Mouse (Mus musculus) heart, postnatal 25 days (tissue): Measurements from ENCODE around the gene Slc23a2. TPM values are rescaled to one million over a fixed set of nuclear protein-coding genes. Genes with fewer than 3 reads are reported as not detected.

Source experiments
- DNase-seq: peaks from one replicate; pipeline ENCODE4 v3.0.0; 2022; ENCODE audit warnings: low spot score
- intact Hi-C: fragments of 180-260 bp; cut with DNase I; formaldehyde crosslinking; loops from one replicate; pipeline ENCODE4 v1.15.1; 2025
- total RNA-seq, 2 experiments: library from RNA; stranded (reverse); gene quantifications; 2 replicates each; pipeline ENCODE4 v1.2.3; 2021

Slc23a2 gene
- 10 to 100 TPM; 13.5 to 14.5 TPM for total RNA-seq

- intact Hi-C loops = loop anchor here (5.0 kb wide), 1 partner anchor 97 kb away; no protein-coding TSS in a partner anchor
- DNase-seq = no peak
Measured at GRCm38 (mm10) chr2:132144971-132145691, at the start of gene Slc23a2. Slc23a2 (minus strand) TSS chr2:132145108.

DNA sequence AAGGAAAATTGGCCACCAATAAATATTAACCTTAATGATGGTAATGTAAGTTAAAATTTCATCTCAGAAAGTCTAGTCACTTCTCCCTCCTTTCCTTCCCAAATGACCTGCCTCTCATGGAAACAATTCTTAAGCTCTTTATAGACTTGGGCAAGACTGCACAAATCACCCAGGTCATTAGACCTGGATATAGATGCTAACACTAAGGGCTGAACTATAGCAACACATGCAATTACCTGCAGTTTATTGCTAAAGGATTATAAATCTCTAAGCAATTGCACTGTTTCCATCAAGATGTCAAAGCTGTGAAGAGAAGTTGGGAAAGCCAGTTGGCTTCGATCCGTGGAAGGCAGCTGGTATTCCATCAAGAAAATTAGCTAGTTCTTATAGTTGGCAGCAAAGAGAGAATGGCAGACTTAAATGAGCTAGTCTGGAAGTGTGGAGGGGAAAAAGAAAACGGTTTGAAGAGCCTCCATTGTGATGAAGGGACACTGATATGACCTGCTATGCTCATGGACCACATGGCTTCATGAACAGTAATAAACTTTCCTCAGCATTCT, 45.8 kb upstream of the Slc23a2 start:
- DNase-seq = no peak
- intact Hi-C loops = no loop called here

GRCm38 (mm10) chr2:132183874-132184273, 39.0 kb upstream of the Slc23a2 start:
- DNase-seq = no peak
- intact Hi-C loops = no loop called here

DNA sequence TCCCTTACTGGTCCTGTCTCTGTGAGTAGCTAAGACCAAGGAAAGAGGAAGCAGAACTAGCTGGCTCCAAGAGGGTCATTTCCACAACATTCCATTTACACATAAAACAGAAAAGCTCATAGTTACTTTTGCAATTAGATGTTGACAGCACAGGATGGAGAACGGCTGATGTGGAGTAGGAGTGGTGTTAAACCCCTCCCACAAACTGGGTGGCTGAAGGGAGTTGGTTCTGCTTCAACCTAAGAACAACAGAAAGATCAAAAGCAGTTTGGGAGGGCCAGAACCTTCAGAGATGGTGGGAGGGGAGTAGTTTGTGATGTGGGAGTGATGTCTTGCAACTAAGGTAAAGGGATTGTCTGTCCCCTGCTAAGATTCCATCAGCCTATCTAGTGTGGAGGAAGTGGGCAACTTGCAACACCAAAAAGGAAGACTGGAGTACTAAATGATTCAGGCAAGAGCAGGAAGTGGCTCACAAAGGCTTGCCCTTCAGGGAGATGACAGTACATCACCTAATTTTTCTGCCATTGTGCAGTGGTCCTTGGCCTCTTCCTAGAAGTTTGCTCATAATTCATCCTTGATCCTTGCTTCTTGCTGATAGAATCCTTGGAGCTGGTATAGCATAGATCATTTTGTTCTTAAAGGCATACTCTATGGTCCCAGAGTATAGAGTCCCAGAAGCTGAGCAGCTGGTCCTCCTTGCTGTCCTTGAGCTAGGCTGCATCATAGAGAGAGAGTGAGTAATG, 35.7 kb upstream of the Slc23a2 start:
- intact Hi-C loops = no loop called here
- DNase-seq = no peak

DNA sequence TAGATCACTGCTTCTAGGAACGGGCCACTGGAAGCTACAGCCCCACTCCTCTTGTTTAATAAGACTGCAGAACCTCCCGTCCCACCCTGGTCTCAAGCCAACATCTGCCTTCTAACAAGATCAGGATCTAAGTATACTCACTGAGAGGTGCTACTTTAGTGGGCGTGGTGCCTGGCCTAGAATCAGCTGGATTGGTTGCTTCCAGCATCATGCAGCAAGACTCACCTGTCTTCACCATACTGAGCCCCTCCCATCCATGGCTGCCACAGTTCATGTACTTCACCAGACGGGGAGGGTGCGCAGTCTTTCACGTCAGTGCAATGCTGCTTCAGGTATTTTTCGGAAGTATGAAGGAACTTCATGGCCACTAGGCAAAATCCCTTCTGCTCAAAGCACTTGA, 34.5 kb upstream of the Slc23a2 start:
- intact Hi-C loops = no loop called here
- no peak for DNase-seq

- intact Hi-C loops = no loop called here
- DNase-seq = no peak
Measured at GRCm38 (mm10) chr2:132177406-132177805, 32.5 kb upstream of the Slc23a2 start.

- intact Hi-C loops = no loop called here
- DNase-seq = peak; percentile 10
Measured at GRCm38 (mm10) chr2:132176289-132176848, 31.5 kb upstream of the Slc23a2 start.

DNA sequence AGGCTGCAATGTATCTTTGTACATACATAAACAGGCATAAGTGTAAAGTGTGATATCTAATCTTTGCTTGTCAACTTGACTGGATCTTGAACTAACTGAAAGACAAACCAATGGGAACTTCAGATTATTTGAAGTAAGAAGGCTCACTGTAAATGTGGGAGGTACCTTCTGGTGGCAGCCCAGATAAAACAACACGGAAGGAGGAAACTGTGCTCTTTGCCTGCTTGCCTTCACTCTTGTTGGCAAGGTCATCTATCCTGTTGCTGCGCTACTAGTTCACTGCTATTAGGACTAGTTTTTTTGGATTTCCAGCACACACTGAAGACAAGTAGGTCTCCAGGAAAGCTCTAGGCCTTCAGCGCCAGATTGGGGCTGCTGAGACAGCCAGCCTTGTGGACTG, 29.1 kb upstream of the Slc23a2 start:
- no peak for DNase-seq
- intact Hi-C loops = no loop called here

DNA sequence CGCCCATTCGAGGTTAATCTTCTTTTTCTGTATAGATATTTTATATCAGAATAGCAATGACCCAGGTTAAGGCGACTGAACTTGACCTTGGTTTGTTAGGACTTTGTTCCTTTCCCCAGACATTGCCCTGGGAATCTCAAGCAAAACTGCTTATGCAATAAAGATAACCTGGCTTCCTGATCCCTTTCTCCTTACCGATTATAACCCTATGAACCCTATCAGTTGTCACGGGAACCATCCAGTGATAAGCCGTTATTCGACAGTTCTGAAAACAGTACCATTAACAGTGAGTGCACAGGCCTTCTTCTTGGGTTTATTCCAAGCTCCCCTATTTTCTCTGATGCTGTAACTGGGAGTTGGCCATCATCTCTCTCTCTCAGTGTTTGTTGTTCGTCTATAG, 27.0 kb upstream of the Slc23a2 start:
- intact Hi-C loops = no loop called here
- DNase-seq = no peak

DNA sequence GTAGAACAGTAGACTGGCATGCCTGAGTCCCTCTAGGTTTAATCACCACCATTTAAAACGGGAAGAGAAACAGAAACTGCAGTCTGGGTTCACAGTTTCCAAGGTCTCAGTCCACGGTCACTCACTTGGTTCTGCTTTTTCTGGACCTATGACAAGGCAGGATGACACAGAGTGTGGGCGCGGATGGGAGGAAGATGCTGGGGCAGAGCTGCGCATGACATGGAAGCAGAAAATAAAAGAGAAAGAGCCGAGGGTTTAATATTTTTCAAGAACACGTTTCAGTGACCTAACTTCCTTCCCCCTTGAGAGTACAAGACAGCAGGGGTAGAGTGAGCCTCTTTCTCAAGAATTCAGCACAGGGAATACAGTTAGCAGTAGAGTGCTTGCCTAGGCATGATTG, 24.2 kb upstream of the Slc23a2 start:
- intact Hi-C loops = no loop called here
- no peak for DNase-seq

GRCm38 (mm10) chr2:132163626-132164025, 18.7 kb upstream of the Slc23a2 start:
- intact Hi-C loops = no loop called here
- DNase-seq = no peak

GRCm38 (mm10) chr2:132157482-132157881, 12.6 kb upstream of the Slc23a2 start:
- intact Hi-C loops = no loop called here
- DNase-seq = no peak

GRCm38 (mm10) chr2:132152670-132153069, 7.8 kb upstream of the Slc23a2 start:
- intact Hi-C loops = no loop called here
- no peak for DNase-seq

GRCm38 (mm10) chr2:132151592-132151991, 6.7 kb upstream of the Slc23a2 start:
- intact Hi-C loops = no loop called here
- DNase-seq = no peak

GRCm38 (mm10) chr2:132150926-132151325, 6.0 kb upstream of the Slc23a2 start:
- intact Hi-C loops = no loop called here
- no peak for DNase-seq

DNA sequence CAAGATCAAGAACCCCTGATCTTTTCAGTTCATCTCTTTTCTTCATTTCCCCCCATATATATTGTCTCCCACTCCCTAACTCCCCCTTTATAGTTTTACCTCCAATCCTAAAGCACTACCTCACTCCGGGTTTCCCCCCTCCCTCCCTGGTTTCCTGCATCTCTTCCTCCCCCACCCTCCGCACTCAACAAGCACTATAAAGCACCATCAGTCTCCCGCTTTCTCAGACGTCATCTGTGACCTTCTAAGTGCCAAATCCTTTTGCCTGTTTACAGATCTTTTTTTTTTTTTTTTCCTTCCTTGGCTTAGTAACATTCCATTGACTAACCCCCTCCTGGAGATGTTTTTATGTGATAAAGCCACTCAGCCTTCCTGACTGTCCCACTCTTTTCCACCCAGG, 1.6 kb upstream of the Slc23a2 start:
- DNase-seq = no peak
- intact Hi-C loops = loop anchor here (5.0 kb wide), 1 partner anchor 96 kb away; no protein-coding TSS in a partner anchor

DNA sequence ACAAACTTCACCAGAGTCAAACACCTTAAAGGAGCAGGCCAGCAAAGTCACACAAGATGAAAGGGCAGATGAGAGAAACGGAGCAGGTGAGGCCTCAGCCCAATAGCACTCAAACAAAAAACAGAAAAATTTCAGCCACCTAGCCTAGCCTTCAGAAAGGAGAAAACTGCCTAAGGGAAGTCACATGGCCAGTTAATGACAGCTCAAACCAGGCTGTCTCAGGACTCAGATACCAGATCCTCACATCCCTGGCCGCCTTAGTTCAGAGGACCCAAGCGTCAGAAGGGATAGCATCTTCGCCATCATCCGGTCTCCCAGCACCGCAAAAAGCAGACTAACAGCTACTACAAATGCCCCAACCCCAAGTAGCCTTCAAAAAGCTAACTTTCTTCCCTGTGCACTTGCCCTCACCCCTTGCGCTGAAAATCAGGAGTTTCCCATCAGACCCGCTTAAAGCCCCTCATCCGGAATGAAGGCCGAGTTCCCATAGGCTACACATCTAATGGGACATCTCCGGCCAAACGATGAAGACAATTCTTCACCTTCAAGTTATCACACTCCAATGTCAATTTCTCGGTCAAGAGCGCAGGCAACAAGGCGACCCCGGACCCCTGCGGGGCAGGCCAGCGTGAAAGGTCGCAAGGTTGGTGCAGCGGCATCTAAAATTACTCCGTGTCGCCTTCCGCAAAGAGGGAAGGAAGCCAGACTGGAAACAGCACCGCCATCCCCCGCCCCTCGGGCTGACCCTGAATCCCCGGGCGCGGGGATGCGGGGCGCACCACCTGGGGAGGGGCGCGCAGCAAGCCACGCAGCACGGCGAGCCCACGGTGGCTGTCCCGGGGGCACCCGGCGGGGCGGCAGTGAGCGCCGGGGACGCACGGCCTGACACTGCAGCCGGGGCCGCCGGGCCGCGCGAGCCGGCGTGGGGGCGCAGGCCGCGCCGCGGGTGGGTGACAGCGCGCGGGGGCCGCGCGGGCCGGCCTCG, 673 bp downstream of the Slc23a2 start:
- DNase-seq = no peak
- intact Hi-C loops = no loop called here

DNA sequence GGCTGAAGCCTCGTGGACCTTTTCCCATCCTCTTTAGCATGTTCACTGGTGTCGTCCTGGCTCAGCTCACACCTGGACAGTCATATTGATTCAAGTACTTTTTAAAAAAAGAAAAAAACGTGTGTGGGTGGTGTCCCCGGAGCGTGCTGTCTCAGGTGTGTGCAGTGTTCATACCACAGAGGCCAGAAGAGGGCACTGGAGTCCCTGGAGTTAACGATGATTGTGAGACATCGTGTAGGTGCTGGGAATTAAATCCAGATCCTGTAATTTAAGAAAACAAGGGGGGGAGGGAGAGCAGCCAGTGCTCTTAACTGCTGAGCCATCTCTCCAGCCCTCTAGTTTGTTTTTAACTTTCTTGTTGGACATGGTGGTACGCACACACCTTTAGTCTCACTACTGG, 2.3 kb downstream of the Slc23a2 start:
- intact Hi-C loops = no loop called here
- no peak for DNase-seq

DNA sequence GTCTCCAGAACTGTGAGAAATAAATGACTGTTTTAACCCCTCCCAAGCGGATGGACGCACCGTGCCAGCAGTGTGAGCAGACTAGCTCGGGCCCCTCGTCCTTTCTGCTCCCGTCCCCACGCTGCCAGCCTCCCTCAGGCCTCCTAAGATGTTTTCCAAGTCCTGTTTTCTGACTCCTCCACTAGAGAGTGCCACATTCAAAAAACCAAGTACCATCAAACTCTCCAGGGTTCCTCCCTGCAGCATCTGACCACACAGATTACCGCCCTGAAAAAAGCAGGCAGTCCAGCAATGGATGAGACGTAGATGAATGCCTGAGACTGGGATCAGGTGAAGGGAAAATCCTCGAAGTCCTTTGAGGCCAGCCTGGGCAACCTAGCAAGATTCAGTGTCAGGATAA, 4.4 kb downstream of the Slc23a2 start:
- intact Hi-C loops = no loop called here
- DNase-seq = no peak

DNA sequence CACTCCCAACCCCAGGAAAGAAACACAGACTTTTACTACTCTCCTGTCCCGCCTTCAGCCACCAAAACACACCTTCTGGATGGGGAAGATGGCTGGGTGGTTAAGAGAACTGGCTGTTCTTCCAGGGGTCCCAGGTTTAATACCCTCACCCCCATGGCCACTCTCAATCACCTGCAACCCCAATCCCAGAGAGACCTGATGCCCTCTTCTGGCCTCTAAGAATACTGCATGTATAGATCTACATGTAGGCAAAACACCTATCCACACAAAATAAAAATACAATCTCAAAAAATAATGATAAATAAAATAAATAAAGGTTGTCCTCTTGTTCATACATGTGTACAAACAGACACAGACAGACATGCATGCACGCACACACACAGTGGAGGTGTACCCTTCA, 5.8 kb downstream of the Slc23a2 start:
- DNase-seq = no peak
- intact Hi-C loops = no loop called here
